Mouse (Mus musculus) midbrain, embryonic 15.5 days (tissue): ENCODE measurements around the gene Sell. TPM values are rescaled to one million over a fixed set of nuclear protein-coding genes. Genes with fewer than 3 reads are reported as not detected.

ENCODE experiments used
- ATAC-seq: fragments of 200-750 bp; cut with Nextera tagmentation; replicated peaks from 2 replicates; pipeline ENCODE4 v1.8.0; 2017; ENCODE audit warnings: moderate TSS enrichment
- H3K27ac ChIP-seq: fragments of 300-500 bp; sonication (generic); 2 replicates; pipeline ENCODE4 v1.5.1; 2015; ENCODE audit warnings: mild to moderate bottlenecking, inconsistent platforms
- H3K27me3 ChIP-seq: fragments of 300-500 bp; sonication (generic); replicated peaks from 2 replicates; pipeline ENCODE4 v1.6.1; 2015; ENCODE audit warnings: inconsistent platforms
- H3K36me3 ChIP-seq: fragments of 300-500 bp; sonication (generic); replicated peaks from 2 replicates; pipeline ENCODE4 v1.6.1; 2015; ENCODE audit warnings: inconsistent platforms
- H3K4me1 ChIP-seq: fragments of 300-500 bp; sonication (generic); 2 replicates; pipeline ENCODE4 v1.6.1; 2015; ENCODE audit warnings: inconsistent platforms
- H3K4me2 ChIP-seq: fragments of 300-500 bp; sonication (generic); 2 replicates; pipeline ENCODE4 v1.6.1; 2015; ENCODE audit warnings: inconsistent platforms, mild to moderate bottlenecking, moderate library complexity
- H3K4me3 ChIP-seq: fragments of 300-500 bp; sonication (generic); 2 replicates; pipeline ENCODE4 v1.5.1; 2015; ENCODE audit warnings: mild to moderate bottlenecking, inconsistent platforms
- H3K9ac ChIP-seq: fragments of 300-500 bp; sonication (generic); 2 replicates; pipeline ENCODE4 v1.6.1; 2015; ENCODE audit warnings: mild to moderate bottlenecking, inconsistent platforms
- H3K9me3 ChIP-seq: fragments of 300-500 bp; sonication (generic); 2 replicates; pipeline ENCODE4 v1.6.1; 2016; ENCODE audit warnings: inconsistent platforms
- WGBS: fragments of 180-500 bp; shearing (Covaris S2); methylation state at CpG from one replicate; pipeline ENCODE4 v1.1.7; 2015; ENCODE audit warnings: mixed read lengths; 5-methylcytosine and 5-hydroxymethylcytosine counted together
- polyA plus RNA-seq: library from polyadenylated mRNA; unstranded; fragments of >200 nt; fragmentation: Nextera tagmentation; extraction: Ambion mirVana; gene quantifications from 2 replicates; pipeline ENCODE4 v1.2.1, GENCODE M21; 2015

Gene Sell
- polyA plus RNA-seq, 1 experiment from 2014 or later = 0.19 TPM

- Histone ChIP-seq H3K36me3 (no peaks in the 10 kb centered on the region), H3K4me1 (no peaks in the 10 kb centered on the region), H3K27ac (no peak overlapping the region), H3K4me3 (no peak overlapping the region), H3K4me2 (no peak overlapping the region), H3K9ac (no peak overlapping the region), H3K9me3 (no peaks in the 10 kb centered on the region), H3K27me3 (no peaks in the 10 kb centered on the region)
- ATAC-seq = no peak
- WGBS = 93% methylated on average over 4 of the region's 4 CpGs
Measured at GRCm38 (mm10) chr1:164060071-164060470, 1.7 kb upstream of the Sell start.

DNA sequence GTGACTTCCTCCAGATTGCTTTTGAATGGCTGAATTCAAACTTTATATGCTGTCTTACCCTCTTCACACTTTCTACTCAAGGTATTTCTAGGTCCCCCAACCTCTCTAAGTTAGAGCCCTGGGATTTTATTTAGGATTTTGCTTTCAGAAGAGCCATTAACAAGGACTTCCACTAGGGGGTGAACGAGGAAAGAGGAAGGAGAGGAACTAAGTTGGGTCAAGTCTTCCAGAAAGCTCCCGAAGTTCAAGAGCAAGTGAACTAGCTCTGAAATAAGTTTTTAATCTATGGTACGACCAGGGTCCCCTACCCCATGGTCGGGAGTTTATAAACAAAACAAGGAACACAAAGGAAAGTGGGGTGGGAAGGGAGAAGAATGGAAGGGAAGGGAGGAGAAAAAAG lies 504 bp upstream of the Sell start:
- Histone ChIP-seq H3K4me2 (no peak overlapping the region), H3K36me3 (no peaks in the 10 kb centered on the region), H3K9ac (no peak overlapping the region), H3K27me3 (no peaks in the 10 kb centered on the region), H3K9me3 (no peaks in the 10 kb centered on the region), H3K4me1 (no peaks in the 10 kb centered on the region), H3K27ac (no peak overlapping the region), H3K4me3 (no peak overlapping the region)
- WGBS = 48% methylated on average over 4 of the region's 4 CpGs
- no peak for ATAC-seq

GRCm38 (mm10) chr1:164062856-164063255 lies 1.1 kb downstream of the Sell start:
- no peak overlapping the region for H3K27ac ChIP-seq
- no peak for ATAC-seq
- 42% methylated on average over 2 of the region's 2 CpGs for WGBS

DNA sequence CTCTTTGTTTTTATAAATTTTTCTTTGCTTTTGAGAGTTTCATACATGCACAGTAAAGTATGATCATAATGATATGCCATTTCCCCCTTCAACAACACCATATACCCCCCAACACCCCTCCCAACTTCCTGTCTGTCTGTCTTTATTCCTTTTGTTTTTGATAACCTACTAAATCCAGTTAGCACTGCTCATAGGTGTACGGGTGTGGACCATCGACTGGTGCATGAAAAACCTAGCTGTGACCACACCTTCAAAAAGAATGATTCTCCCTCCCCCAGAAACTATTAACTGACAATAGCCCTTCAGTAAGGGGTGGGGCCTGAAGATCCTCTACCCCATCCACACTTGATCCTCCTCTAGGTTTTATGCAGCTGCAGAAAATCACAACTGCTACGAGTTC lies 2.0 kb downstream of the Sell start:
- H3K4me1 ChIP-seq = no peaks in the 10 kb centered on the region
- H3K4me2 ChIP-seq = no peak overlapping the region
- no peaks in the 10 kb centered on the region for H3K9me3 ChIP-seq
- H3K27me3 ChIP-seq = no peaks in the 10 kb centered on the region
- ATAC-seq = no peak
- no peak overlapping the region for H3K9ac ChIP-seq
- no peak overlapping the region for H3K4me3 ChIP-seq
- H3K27ac ChIP-seq = no peak overlapping the region
- no peaks in the 10 kb centered on the region for H3K36me3 ChIP-seq
- WGBS = 74% methylated on average over 3 of the region's 3 CpGs

More at GRCm38 (mm10) chr1:164062856-164063255, 1.1 kb downstream of the Sell start:
- Histone ChIP-seq H3K4me2 (no peak overlapping the region), H3K9ac (no peak overlapping the region), H3K4me3 (no peak overlapping the region), H3K27me3 (no peaks in the 10 kb centered on the region), H3K4me1 (no peaks in the 10 kb centered on the region), H3K36me3 (no peaks in the 10 kb centered on the region), H3K9me3 (no peaks in the 10 kb centered on the region)

DNA sequence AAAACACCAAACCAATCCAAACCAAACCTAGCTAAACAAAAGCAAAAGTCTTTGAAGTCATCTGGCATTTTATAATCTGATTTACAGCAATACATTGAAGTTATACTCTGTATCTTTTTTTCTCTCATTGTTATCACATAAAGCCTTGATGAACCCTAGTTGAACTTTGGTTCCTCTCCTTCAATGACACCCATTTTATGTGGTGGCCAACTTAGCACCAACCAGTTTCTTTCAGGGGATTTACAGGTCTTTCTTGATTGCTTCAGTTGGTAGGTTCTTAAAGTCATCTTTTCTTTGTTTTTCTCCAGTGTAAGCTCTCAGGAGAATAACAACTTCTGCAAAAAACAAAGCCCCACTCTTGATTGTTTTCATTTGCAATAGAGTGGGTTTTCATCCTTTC lies 7.5 kb downstream of the Sell start:
- Histone ChIP-seq H3K27me3 (no peaks in the 10 kb centered on the region), H3K4me2 (no peak overlapping the region), H3K9ac (no peak overlapping the region), H3K4me1 (no peaks in the 10 kb centered on the region), H3K36me3 (no peaks in the 10 kb centered on the region), H3K9me3 (no peaks in the 10 kb centered on the region), H3K27ac (no peak overlapping the region), H3K4me3 (no peak overlapping the region)
- ATAC-seq = no peak

DNA sequence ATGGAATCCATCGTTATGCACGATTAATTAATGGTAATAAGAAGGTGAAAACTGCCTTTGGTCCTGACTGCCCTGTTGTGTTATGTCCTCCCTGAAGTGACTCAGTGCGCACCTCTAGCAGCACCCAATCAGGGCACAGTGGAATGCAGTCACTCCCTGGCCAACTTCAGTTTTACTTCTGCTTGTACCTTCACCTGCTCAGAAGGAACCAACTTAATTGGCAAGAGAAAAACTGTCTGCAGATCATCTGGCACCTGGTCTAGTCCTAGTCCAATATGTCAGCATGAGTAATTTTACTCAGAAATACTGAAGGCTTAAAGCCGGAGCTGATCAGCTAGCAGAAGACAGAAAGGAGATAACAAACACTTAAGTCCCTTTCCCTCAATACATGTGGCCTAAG lies 8.7 kb downstream of the Sell start:
- Histone ChIP-seq H3K36me3 (no peaks in the 10 kb centered on the region), H3K27ac (no peak overlapping the region), H3K4me3 (no peak overlapping the region), H3K4me1 (no peaks in the 10 kb centered on the region), H3K27me3 (no peaks in the 10 kb centered on the region), H3K9me3 (no peaks in the 10 kb centered on the region), H3K9ac (no peak overlapping the region), H3K4me2 (no peak overlapping the region)
- whole genome bisulfite sequencing = 93% methylated on average over 4 of the region's 4 CpGs
- no peak for ATAC-seq

DNA sequence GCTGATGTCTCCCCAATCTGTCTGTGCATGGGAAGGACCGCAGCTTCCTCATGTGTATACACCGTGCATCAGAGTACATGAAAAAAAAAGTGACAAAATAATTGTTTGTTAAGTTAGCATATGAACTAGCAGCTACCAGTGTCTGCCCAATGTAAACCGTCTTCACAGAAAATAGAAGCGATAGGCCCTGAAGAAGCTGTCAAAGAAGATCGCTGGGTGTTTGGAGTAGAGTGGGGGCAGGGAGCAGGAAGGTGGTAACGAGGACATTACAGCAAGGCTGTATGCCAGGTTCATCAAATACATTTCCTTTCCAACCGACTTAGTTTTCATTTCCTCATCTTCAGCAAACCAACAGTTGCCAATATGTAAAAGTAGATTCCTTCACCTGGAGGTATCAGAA lies 9.3 kb downstream of the Sell start:
- no peak overlapping the region for H3K4me3 ChIP-seq
- H3K4me1 ChIP-seq = no peaks in the 10 kb centered on the region
- no peak overlapping the region for H3K4me2 ChIP-seq
- ATAC-seq = no peak
- no peak overlapping the region for H3K27ac ChIP-seq
- no peak overlapping the region for H3K9ac ChIP-seq
- H3K9me3 ChIP-seq = no peaks in the 10 kb centered on the region
- 87% methylated on average over 7 of the region's 7 CpGs for WGBS
- no peaks in the 10 kb centered on the region for H3K36me3 ChIP-seq
- no peaks in the 10 kb centered on the region for H3K27me3 ChIP-seq

DNA sequence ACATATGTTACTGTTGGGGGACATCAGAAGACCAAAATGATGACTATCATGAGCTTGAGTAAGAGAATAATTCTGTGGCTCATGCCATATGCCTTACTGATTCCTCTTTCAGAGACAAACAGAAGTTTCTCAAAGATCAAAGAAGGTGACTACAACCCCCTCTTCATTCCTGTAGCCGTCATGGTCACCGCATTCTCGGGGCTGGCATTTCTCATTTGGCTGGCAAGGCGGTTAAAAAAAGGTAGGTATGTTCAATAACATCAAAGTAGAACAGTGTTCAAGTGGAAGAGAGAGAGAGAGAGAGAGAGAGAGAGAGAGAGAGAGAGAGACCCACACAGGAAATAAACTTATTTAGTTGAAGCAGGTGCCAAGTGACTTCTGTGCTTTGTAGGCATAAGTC lies 10.2 kb downstream of the Sell start:
- Histone ChIP-seq H3K9me3 (no peaks in the 10 kb centered on the region), H3K27me3 (no peaks in the 10 kb centered on the region), H3K27ac (no peak overlapping the region), H3K9ac (no peak overlapping the region), H3K4me3 (no peak overlapping the region), H3K4me1 (no peaks in the 10 kb centered on the region), H3K4me2 (no peak overlapping the region), H3K36me3 (no peaks in the 10 kb centered on the region)
- WGBS = 94% methylated on average over 4 of the region's 4 CpGs
- ATAC-seq = no peak

DNA sequence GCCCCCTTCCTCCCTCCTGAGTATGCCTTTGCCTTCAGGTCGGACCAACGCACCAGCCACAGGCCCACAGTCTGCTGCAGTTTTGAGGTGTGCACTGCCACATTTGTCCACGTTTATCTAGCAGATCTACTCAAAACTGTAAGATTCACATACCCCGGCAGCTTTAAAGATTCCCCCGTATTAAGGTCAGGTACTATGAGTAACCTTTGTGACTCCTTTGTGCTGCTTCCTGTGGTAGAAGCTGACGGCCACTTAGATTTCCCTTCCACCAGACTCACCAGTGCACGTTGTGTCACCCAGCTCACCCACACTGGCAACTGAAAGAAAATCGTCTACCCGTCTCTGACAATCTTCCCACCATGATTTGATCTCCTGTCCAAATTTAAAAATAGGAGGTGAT lies 11.3 kb downstream of the Sell start:
- Histone ChIP-seq H3K4me1 (no peaks in the 10 kb centered on the region), H3K9me3 (no peaks in the 10 kb centered on the region), H3K9ac (no peak overlapping the region), H3K4me3 (no peak overlapping the region), H3K36me3 (no peaks in the 10 kb centered on the region), H3K27ac (no peak overlapping the region), H3K27me3 (no peaks in the 10 kb centered on the region), H3K4me2 (no peak overlapping the region)
- 92% methylated on average over 9 of the region's 9 CpGs for WGBS
- ATAC-seq = no peak

- Histone ChIP-seq H3K9ac (no peak overlapping the region), H3K36me3 (no peaks in the 10 kb centered on the region), H3K27me3 (no peaks in the 10 kb centered on the region), H3K4me3 (no peak overlapping the region), H3K27ac (no peak overlapping the region), H3K4me1 (no peaks in the 10 kb centered on the region), H3K9me3 (no peaks in the 10 kb centered on the region), H3K4me2 (no peak overlapping the region)
- WGBS = 88% methylated on average over 7 of the region's 7 CpGs
- ATAC-seq = no peak
Measured at GRCm38 (mm10) chr1:164073803-164074202, 12.0 kb downstream of the Sell start.

- no peaks in the 10 kb centered on the region for H3K4me1 ChIP-seq
- WGBS = 83% methylated on average over 2 of the region's 2 CpGs
- no peaks in the 10 kb centered on the region for H3K9me3 ChIP-seq
- H3K27me3 ChIP-seq = no peaks in the 10 kb centered on the region
- no peak overlapping the region for H3K4me3 ChIP-seq
- no peak overlapping the region for H3K4me2 ChIP-seq
- H3K27ac ChIP-seq = no peak overlapping the region
- no peak overlapping the region for H3K9ac ChIP-seq
- no peaks in the 10 kb centered on the region for H3K36me3 ChIP-seq
- no peak for ATAC-seq
Measured at GRCm38 (mm10) chr1:164074606-164075140, 12.9 kb downstream of the Sell start.

- no peaks in the 10 kb centered on the region for H3K9me3 ChIP-seq
- no peaks in the 10 kb centered on the region for H3K36me3 ChIP-seq
- no peak overlapping the region for H3K4me2 ChIP-seq
- no peaks in the 10 kb centered on the region for H3K27me3 ChIP-seq
- 97% methylated on average over 1 of the region's 1 CpGs for WGBS
- no peaks in the 10 kb centered on the region for H3K4me1 ChIP-seq
- H3K4me3 ChIP-seq = no peak overlapping the region
- H3K9ac ChIP-seq = no peak overlapping the region
- H3K27ac ChIP-seq = no peak overlapping the region
- ATAC-seq = no peak
Measured at GRCm38 (mm10) chr1:164075416-164075815, 13.6 kb downstream of the Sell start.

- Histone ChIP-seq H3K4me1 (no peaks in the 10 kb centered on the region), H3K27me3 (no peaks in the 10 kb centered on the region), H3K9ac (no peak overlapping the region), H3K9me3 (no peaks in the 10 kb centered on the region), H3K4me2 (no peak overlapping the region), H3K27ac (no peak overlapping the region), H3K4me3 (no peak overlapping the region), H3K36me3 (no peaks in the 10 kb centered on the region)
- no peak for ATAC-seq
- 62% methylated on average over 1 of the region's 1 CpGs for WGBS
Measured at GRCm38 (mm10) chr1:164076441-164076840, 14.7 kb downstream of the Sell start.

GRCm38 (mm10) chr1:164077031-164077430 lies 15.2 kb downstream of the Sell start:
- Histone ChIP-seq H3K4me3 (no peak overlapping the region), H3K36me3 (no peaks in the 10 kb centered on the region), H3K9ac (no peak overlapping the region), H3K4me2 (no peak overlapping the region), H3K27ac (no peak overlapping the region), H3K4me1 (no peaks in the 10 kb centered on the region), H3K9me3 (no peaks in the 10 kb centered on the region), H3K27me3 (no peaks in the 10 kb centered on the region)
- no peak for ATAC-seq
- WGBS = 89% methylated on average over 3 of the region's 3 CpGs
